Mouse (Mus musculus): ENCODE measurements around the gene BC003965.

DNA sequence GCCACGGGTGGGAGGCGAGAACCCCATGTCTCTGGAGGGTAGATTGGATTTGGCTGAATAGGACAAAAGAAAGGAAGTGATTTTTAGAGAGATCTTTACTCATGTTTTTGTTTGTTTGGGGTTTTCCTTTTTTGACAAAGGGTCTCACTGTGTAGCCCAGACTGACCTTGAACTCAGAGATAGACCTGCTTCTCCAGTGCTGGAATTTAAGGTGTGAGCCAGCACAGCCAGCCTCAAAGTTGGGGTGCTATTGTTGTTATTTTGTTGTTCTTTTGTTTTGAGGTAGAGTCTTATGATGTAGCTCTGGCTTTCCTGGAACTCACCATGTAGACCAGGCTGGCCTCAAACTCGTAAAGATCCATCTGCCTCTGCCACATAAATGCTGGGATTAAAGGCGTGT, 18.0 kb downstream of the BC003965 start:
- TF ChIP-seq POLR2A (IDR thresholded peaks at IDR 0.05; ENCODE audit: control insufficient read depth, low read depth, low read length) (no peak), CTCF (IDR thresholded peaks at IDR 0.05; ENCODE audit: control insufficient read depth, insufficient read depth, insufficient replicate concordance, low read depth, low read length) (no peak)

Measured in testis, adult 2 months (tissue).